Mouse (Mus musculus): ENCODE results near the gene Ube2e1.
"Not testable (repeated sequence)": the region's sequence is repeated elsewhere in the genome, so short reads cannot be mapped to it uniquely, and the experiment has no call there.

Ube2e1 gene

DNA sequence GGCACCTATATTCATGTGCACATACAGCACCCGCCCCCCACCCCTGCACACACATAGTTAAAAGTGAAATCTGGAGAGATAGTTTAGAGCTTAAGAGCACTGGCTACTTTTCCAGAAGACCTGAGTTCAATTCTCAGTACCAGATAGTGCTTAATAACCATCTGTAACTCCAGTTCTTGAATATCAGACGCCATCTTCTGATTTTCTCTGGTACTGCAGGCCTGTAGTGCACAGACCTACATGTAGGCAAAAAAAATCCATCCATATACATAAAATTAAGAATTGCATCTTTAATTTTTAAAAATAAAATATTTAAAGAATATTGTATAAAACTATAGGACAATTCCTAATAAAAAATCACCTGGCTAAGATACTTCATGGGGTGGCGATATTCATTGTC, 70.5 kb downstream of the Ube2e1 start:
- DNase-seq (ENCODE audit: low read depth, low spot score) = no peak

- no peak for DNase-seq (ENCODE audit: low read depth, low spot score)
Measured at GRCm38 (mm10) chr14:18242638-18243130, 89.0 kb downstream of the Ube2e1 start.

DNA sequence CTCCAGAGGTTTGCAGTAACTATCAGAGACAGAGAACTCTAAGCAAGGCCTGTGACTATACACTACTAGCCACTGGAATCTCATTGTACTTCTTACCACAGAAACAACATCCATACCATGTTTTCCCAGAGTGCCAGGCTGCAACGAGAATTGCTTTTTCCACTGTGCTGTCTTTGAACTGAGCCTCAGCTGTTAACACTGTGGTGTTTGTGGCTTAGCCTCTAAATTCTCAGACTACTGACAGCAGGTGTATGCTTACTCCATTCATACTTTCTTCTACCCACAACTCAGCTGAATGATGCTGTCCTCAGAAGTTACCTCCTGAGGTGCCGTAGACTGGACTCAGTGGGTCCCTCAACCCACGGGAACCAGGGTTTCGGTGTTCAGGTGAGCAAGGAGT, 89.9 kb downstream of the Ube2e1 start:
- no peak for DNase-seq (ENCODE audit: low read depth, low spot score)

- no peak for DNase-seq (ENCODE audit: low read depth, low spot score)
Measured at GRCm38 (mm10) chr14:18240132-18240531, 91.5 kb downstream of the Ube2e1 start.

DNA sequence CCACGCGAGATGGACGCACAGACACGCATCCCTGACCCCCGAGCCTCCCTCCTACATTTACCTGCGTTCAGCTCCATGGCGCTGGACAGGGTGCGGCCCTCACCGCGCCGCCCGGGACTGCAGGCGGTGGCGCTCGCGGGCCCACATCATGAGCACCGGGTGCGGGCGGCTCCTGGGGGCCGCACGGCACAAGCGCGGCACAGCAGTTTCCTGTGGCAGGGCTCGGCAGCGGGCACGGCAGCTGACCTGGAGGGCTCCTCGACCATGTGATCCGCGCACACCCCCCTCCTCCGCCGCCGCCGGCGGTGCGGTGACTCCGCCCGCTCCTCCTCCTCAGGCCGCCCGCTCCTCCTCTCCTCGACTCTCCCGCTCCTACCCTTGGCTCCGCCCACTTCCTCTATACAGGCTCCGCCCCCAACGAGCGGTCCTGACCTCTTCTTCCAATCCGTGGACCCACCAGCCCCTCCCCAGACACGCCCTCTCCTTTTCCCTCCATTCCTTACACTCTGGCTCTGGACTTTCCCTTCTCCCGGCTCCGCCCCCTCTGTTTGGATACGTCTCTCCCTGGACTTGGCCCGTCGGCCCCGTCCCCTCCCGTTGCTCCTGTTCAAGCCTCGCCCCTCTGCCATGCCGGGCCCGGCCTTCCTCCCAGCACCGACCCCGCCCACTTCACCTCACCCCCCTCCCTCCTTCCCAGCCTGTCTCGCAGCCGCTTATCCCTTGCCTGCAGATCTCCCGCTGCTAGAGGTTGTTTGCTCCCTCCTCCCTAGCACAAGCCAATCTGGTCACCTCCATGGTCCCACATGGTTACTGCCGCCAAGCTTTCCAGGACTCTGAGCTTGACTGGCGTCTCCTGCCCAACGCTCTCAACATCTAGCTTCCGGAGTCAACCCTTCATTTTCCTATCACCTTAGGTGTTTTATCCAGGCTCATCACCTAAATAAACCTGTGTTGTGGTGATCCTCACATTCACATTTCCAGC, 92.6 kb downstream of the Ube2e1 start, which contains the start of gene Nr1d2:
Gene Nr1d2, minus strand, starts transcription at position 378 of the 982 bp plus-strand sequence.
- peak; percentile 100 for DNase-seq (ENCODE audit: low read depth, low spot score)

DNA sequence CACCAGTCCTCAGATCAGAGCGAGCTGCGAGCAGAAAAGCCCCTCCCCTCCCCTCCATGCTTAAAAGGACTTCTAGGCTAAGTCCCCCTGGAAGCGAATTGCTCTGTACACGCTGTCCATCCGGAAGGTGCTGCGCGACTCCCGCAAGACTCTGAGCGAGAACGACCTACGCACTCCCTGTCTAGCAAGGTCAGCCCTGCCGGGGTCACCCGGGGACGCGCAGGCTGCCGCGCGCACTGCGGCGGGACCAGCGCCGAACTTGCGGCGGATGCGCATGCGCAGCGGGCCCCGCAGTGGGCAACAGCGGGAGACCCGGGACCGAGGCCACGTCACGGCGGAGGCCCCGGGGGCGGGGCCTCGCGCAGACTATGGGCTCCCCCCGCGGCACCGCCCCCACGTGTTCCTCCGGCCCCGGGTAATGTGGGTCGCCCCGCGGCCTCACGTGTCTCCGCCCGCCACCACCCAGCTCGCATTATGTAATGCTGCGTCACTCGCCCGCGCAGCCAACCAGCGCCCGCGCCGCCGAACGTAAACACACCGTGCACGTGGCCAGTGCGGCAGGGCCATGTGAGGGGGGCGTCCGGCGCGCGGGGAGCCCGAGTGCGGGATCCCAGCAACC, 93.4 kb downstream of the Ube2e1 start:
- peak; percentile 99 for DNase-seq (ENCODE audit: low read depth, low spot score)

DNA sequence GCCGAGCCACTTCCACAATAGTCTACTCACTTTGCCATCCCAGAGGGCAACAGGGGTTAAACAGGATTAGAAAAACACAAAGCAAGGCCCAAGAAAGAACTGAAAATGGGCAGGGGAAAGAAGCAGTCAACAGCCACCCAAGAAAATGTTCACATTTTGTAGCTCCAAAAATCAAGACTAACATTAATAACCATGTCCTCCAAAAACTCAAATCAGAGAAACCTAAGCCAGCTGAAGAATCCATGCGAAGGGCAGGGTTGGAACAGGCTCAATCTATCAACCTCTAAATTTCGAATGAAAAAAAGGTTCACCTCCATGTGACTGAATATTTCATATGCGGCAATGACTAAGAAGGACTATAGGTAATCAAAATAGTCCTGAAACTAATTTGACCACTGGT, 94.3 kb downstream of the Ube2e1 start:
- DNase-seq (ENCODE audit: low read depth, low spot score) = no peak

GRCm38 (mm10) chr14:18236496-18237235, 95.0 kb downstream of the Ube2e1 start:
- not testable (repeated sequence) for DNase-seq (ENCODE audit: low read depth, low spot score)

GRCm38 (mm10) chr14:18233981-18234960, 97.4 kb downstream of the Ube2e1 start:
- peak; percentile 79 for DNase-seq (ENCODE audit: low read depth, low spot score)

- DNase-seq (ENCODE audit: low read depth, low spot score) = no peak
Measured at GRCm38 (mm10) chr14:18233076-18233475, 98.6 kb downstream of the Ube2e1 start.

Data from skeletal muscle tissue, adult 2 months (tissue).